Mouse (Mus musculus) intestine, embryonic 16.5 days (tissue): ENCODE measurements around the gene Car1. TPM values are rescaled to one million over a fixed set of nuclear protein-coding genes. Genes with fewer than 3 reads are reported as not detected.
"Not testable (repeated sequence)": the region's sequence is repeated elsewhere in the genome, so short reads cannot be mapped to it uniquely, and the experiment has no call there.

ENCODE experiments used
- ATAC-seq: fragments of 200-750 bp; cut with Nextera tagmentation; 2 replicates; pipeline ENCODE4 v1.8.0; 2017; ENCODE audit warnings: moderate TSS enrichment, moderate library complexity
- H3K27ac ChIP-seq: fragments of 300-500 bp; sonication (generic); 2 replicates; pipeline ENCODE4 v1.5.1; 2014; ENCODE audit warnings: mild to moderate bottlenecking, low read length
- H3K27me3 ChIP-seq: fragments of 300-500 bp; sonication (generic); replicated peaks from 2 replicates; pipeline ENCODE4 v1.6.1; 2014; ENCODE audit warnings: low read length, control low read depth, mixed read lengths; ENCODE audit not compliant: control insufficient read depth, insufficient read depth
- H3K36me3 ChIP-seq: fragments of 300-500 bp; sonication (generic); 2 replicates; pipeline ENCODE4 v1.6.1; 2014; ENCODE audit warnings: low read length, control low read depth; ENCODE audit not compliant: control insufficient read depth, insufficient read depth
- H3K4me1 ChIP-seq: fragments of 300-500 bp; sonication (generic); 2 replicates; pipeline ENCODE4 v1.6.1; 2014; ENCODE audit warnings: low read length, control low read depth, mixed read lengths; ENCODE audit not compliant: control insufficient read depth, insufficient read depth
- H3K4me2 ChIP-seq: fragments of 300-500 bp; sonication (generic); 2 replicates; pipeline ENCODE4 v1.6.1; 2014; ENCODE audit warnings: low read depth, low read length, control low read depth
- H3K4me3 ChIP-seq: fragments of 300-500 bp; sonication (generic); 2 replicates; pipeline ENCODE4 v1.5.1; 2014; ENCODE audit warnings: mild to moderate bottlenecking, low read length
- H3K9ac ChIP-seq: fragments of 300-500 bp; sonication (generic); 2 replicates; pipeline ENCODE4 v1.6.1; 2014; ENCODE audit warnings: low read depth, low read length
- H3K9me3 ChIP-seq: fragments of 300-500 bp; sonication (generic); 2 replicates; pipeline ENCODE4 v1.6.1; 2016; ENCODE audit warnings: low read length, control low read depth; ENCODE audit not compliant: control insufficient read depth
- WGBS: fragments of 180-500 bp; shearing (Covaris S2); extraction: QIAGEN DNeasy Blood & Tissue Kit; methylation state at CpG from one replicate; pipeline ENCODE4 v1.1.7; 2014; 5-methylcytosine and 5-hydroxymethylcytosine counted together
- polyA plus RNA-seq: library from polyadenylated mRNA; unstranded; fragments of >200 nt; fragmentation: Nextera tagmentation; extraction: Ambion mirVana; gene quantifications from 2 replicates; pipeline ENCODE4 v1.2.1, GENCODE M21; 2015

Car1 gene
- polyA plus RNA-seq, 1 experiment from 2014 or later: 0.98 TPM

DNA sequence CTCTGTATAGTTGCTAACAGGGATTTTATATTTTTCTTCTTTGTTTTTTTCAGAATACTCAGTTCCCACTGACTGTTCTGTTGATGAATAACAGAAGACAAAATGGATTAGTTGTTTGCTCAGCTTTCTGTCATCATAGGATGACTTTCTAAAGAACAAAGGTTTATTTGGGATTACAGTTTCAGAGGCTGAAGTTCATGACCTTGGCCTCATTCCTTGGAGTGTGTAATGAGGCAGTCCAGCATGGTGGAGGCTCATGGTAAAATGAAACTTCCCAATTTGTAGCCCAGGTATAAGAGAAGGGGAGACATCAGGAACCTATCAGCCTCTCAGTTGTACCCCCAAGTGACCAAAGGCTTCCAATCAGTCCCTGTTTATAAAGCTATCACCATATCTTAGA is 20.7 kb upstream of the Car1 start:
- Histone ChIP-seq H3K27me3 (no peaks in the 10 kb centered on the region), H3K36me3 (no peaks in the 10 kb centered on the region), H3K27ac (no peak overlapping the region), H3K9ac (no peak overlapping the region), H3K4me1 (no peaks in the 10 kb centered on the region), H3K4me2 (no peak overlapping the region), H3K4me3 (no peak overlapping the region), H3K9me3 (no peaks in the 10 kb centered on the region)
- no peak for ATAC-seq

DNA sequence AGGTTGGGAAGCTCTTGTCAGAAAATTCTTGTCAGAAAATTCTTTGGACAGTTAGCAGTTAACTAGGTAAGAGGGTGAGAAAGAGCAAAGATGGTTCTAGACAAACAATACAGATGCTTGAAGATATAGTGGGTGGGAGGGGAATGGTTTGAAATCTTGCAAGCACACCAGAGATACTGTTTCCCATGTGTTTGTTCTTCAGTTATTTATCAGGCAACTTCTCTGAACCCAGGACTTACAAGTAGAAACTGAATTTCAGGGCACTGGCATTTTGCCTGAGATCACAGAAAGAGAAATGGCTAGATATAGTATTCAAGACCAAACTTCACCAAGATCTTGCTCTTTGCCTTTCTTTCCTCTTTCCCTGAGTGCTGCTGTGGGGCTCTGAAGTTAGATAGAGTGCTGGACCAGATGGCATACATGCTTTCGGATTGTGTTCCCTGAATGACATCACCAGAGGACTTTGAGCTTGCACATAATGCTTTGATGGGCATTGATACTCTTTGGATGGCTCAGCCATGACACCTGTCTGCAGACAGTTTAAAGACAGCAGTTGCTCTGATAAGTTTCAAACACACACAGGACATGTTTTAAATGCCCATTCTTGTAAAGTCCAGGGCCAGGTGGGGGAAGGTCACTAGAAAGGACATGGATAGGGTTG is 11.8 kb upstream of the Car1 start:
- ATAC-seq: no peak
- Histone ChIP-seq H3K9me3 (no peaks in the 10 kb centered on the region), H3K4me3 (no peak overlapping the region), H3K27ac (no peak overlapping the region), H3K9ac (no peak overlapping the region), H3K4me1 (no peaks in the 10 kb centered on the region), H3K27me3 (no peaks in the 10 kb centered on the region), H3K4me2 (no peak overlapping the region), H3K36me3 (no peaks in the 10 kb centered on the region)
- WGBS: 71% methylated on average over 1 of the region's 1 CpGs

DNA sequence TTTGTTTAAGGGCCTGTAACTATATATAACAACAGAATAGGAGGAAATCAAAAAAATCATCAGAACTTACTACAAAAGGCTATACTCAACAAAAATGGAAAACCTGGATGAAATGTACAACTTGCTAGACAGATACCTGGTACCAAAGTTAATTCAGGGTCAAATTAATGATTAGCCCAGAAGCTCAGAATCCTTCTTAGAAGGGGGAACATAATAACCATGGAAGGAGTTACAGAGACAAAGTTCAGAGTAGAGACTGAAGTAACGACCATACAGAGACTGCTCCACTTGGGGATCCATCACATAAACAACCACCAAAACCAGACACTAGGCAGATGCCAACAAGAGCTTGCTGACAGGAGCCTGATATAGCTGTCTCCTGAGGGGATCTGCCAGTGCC is 7.2 kb upstream of the Car1 start:
- WGBS: 41% methylated on average over 1 of the region's 1 CpGs

DNA sequence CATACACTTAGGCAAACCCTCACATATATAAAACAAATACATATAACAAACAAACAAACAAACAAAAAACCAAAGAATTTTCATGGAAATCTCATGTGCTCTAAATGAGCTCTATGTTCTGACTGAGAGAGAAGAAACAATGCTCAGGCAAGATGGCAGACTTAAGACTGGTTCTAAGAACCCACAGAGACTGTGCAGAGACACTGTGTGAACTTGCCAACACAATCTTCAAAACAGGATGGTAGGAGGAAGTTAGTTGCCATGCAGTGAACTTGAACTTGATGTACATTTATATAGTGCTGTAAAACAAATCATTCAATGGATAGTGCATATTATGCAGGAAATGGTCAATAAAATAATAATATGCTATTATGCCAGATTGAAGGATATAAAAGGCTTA is 1.5 kb downstream of the Car1 start:
- no peak overlapping the region for H3K4me2 ChIP-seq
- H3K9me3 ChIP-seq: no peaks in the 10 kb centered on the region
- no peak overlapping the region for H3K9ac ChIP-seq
- H3K36me3 ChIP-seq: no peaks in the 10 kb centered on the region
- H3K27me3 ChIP-seq: no peaks in the 10 kb centered on the region
- H3K4me3 ChIP-seq: no peak overlapping the region
- no peak for ATAC-seq
- no peak overlapping the region for H3K27ac ChIP-seq
- no peaks in the 10 kb centered on the region for H3K4me1 ChIP-seq

More for the DNA sequence above, 7.2 kb upstream of the Car1 start:
- not testable (repeated sequence) for H3K4me2 ChIP-seq, H3K4me3 ChIP-seq, ATAC-seq, H3K9me3 ChIP-seq, H3K36me3 ChIP-seq, H3K4me1 ChIP-seq, H3K27me3 ChIP-seq, H3K27ac ChIP-seq, H3K9ac ChIP-seq

DNA sequence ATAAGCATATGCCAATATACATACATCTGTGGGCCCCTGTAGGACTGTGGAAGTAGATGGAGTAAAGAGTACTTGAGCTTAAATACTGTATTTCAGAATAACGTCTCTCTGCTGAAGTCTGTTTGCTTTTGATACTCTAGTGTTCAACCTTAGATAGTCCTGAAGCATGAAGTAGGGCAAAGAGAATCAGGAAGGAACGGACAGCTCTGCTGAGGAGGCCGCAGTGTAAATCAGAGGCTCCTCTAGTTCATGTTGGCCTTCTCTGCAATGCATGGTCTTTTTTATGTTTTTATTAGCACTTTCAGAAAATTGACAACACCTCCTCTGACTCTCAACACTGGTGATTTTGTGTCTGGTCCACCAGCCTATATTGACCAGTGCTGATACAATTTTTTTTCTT is 2.2 kb downstream of the Car1 start:
- no peak overlapping the region for H3K4me3 ChIP-seq
- ATAC-seq: no peak

DNA sequence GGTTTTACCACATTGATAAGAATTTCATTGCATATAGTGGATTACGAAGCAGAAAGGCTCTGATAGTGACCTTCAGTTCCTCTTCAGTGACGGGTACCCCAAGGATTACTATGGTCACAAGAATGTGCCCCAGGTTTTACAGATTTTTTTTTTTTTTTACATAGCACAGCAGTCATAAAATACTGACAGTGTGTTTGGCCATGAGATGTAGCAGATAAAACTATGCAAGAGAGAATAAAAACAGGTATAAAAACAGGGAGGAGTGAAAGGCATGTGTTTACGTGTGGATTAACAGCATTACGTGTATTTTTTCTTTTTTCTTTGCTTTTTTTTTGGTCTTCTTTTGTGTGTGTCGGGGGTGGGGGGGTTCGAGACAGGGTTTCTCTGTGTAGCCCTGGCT is 3.3 kb downstream of the Car1 start:
- WGBS: 62% methylated on average over 6 of the region's 6 CpGs

More for the DNA sequence above, 2.2 kb downstream of the Car1 start:
- Histone ChIP-seq H3K27me3 (no peaks in the 10 kb centered on the region), H3K4me2 (no peak overlapping the region), H3K27ac (no peak overlapping the region), H3K36me3 (no peaks in the 10 kb centered on the region), H3K4me1 (no peaks in the 10 kb centered on the region), H3K9ac (no peak overlapping the region), H3K9me3 (no peaks in the 10 kb centered on the region)
- 85% methylated on average over 3 of the region's 3 CpGs for WGBS

DNA sequence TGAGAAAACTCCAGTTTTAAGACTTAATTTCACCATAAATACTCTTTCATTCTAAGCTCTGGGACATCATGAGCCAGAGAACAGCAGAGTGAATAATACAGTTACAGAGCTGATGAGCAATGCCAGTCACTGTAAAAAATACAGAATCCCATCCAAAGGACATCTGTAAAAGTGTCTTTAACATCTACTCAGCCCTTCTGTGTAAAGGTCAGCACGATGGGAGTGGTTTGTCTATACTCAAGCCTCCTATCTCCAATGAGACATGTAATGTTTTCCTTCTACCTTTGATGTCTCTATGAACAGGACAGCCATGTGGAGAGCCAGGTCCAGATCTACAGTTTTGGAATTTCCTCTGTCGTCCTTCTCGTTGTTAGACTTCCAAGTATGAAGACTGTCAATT is 11.1 kb downstream of the Car1 start:
- ATAC-seq: no peak
- Histone ChIP-seq H3K36me3 (no peaks in the 10 kb centered on the region), H3K4me1 (no peaks in the 10 kb centered on the region)

More for the DNA sequence above, 3.3 kb downstream of the Car1 start:
- Histone ChIP-seq H3K27me3 (no peaks in the 10 kb centered on the region), H3K36me3 (no peaks in the 10 kb centered on the region), H3K4me2 (no peak overlapping the region), H3K9ac (no peak overlapping the region), H3K4me1 (no peaks in the 10 kb centered on the region), H3K27ac (no peak overlapping the region), H3K4me3 (no peak overlapping the region), H3K9me3 (no peaks in the 10 kb centered on the region)
- peak; percentile 62 for ATAC-seq

DNA sequence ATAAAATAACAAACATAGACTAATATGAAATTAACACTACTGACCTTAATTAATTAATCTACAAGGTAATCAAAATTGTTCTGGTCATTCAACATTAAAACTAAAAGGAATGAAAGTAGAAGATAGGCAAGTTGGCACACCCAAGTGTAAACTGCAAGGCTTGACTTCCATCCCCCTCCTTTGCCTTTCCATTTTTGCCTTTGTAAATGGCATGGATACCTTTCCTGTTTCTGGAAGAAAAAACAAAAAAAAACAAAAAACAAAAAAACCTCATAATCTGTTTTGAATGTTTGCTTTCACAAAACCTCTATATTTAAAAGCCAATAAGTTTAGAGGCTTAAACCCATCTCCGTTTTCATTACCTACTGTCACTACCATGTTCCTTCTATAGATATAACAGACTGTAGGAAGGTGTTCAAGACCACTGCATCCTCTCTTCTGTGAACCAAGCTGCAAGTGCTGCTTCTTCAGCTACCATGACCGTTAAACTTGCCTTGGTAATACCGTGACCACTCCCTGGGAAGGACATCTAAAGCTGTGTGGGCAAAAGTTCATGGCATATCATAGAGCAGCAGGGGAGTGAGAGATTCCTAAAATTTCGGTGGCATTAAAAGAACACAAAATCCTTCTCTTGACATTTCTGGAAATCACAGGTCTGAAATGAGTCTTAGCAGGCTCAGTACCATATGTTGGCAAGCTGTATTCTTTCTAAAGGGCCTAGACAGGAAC is 12.7 kb downstream of the Car1 start:
- Histone ChIP-seq H3K9ac (no peak overlapping the region), H3K4me2 (no peak overlapping the region), H3K4me1 (no peaks in the 10 kb centered on the region), H3K27ac (no peak overlapping the region), H3K4me3 (no peak overlapping the region), H3K27me3 (no peaks in the 10 kb centered on the region), H3K9me3 (no peaks in the 10 kb centered on the region), H3K36me3 (no peaks in the 10 kb centered on the region)
- 85% methylated on average over 4 of the region's 4 CpGs for whole genome bisulfite sequencing
- ATAC-seq: no peak

More for the DNA sequence above, 11.1 kb downstream of the Car1 start:
- no peak overlapping the region for H3K4me3 ChIP-seq
- no peaks in the 10 kb centered on the region for H3K9me3 ChIP-seq
- no peak overlapping the region for H3K9ac ChIP-seq
- H3K4me2 ChIP-seq: no peak overlapping the region
- H3K27me3 ChIP-seq: no peaks in the 10 kb centered on the region
- 82% methylated on average over 3 of the region's 3 CpGs for WGBS
- H3K27ac ChIP-seq: no peak overlapping the region

DNA sequence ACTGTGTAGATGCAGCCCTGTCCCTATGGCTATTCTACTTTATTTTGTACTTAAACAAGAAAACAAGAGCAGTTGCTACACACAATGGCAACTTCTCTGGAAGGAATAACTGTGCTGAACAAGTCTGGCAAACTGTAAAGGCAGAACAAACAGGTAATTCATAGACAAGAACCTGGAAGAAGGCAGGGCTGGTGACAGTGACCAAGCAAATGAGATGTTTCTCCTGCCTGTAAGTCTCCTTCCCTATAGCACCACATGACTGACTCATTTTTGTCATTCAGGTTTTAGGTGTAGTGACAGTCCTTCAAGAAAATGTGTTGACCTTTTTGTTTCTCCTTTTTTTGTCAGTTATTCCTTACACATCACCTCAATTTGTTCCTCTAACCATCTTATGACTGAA is 16.1 kb downstream of the Car1 start:
- no peak for ATAC-seq
- no peaks in the 10 kb centered on the region for H3K9me3 ChIP-seq
- no peak overlapping the region for H3K27ac ChIP-seq
- H3K27me3 ChIP-seq: no peaks in the 10 kb centered on the region
- no peak overlapping the region for H3K9ac ChIP-seq
- H3K4me3 ChIP-seq: no peak overlapping the region
- H3K4me2 ChIP-seq: no peak overlapping the region
- no peaks in the 10 kb centered on the region for H3K36me3 ChIP-seq
- no peaks in the 10 kb centered on the region for H3K4me1 ChIP-seq

DNA sequence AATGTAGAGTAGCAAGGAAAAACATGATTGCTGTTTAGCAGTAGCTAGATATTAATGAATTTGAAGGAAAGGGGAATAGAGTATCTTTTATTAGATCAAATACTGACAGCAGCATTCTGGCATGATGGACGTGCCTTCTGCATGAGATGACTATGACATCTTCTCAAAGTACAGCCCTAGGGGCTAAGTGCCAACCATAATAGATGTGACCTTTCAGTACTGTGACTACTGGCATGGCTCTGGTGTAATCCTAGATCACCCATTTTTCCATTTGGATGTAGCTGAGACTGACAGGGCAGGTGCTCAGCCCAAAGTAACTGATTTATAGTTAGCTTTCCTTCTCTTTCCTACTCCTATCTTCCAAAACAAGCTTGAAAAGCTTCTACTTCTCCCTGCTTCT is 20.6 kb downstream of the Car1 start:
- Histone ChIP-seq H3K9me3 (no peaks in the 10 kb centered on the region), H3K27me3 (no peaks in the 10 kb centered on the region), H3K9ac (no peak overlapping the region), H3K27ac (no peak overlapping the region), H3K4me2 (no peak overlapping the region), H3K36me3 (no peaks in the 10 kb centered on the region), H3K4me3 (no peak overlapping the region), H3K4me1 (no peaks in the 10 kb centered on the region)
- WGBS: 92% methylated on average over 1 of the region's 1 CpGs
- no peak for ATAC-seq
